ENCODE assay signal across 15 mouse cellular contexts in the genomic region with DNA sequence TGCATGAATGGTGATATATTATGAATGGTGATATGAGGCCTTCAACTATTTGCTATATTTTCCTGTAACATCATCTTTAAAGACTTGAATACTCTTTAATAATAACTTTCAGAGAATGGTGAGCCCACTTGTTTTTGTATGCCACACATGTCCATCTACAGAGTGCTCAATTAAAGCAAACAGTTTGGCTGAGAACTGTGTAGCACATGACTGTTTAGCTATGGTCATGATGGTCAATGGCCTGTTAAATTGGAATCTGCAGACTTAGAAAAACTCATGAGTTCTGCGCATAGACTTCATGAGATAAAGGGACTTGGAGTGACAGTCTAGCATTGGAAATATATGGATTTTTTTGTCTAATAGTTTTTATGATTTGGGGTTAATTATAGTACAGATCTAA.
"Had no signal": no experiment of that assay in that cellular context is flagged by ENCODE, and none has a peak within 500 bp of the region (broad histone marks: within the 10 kb centered on the region; RNA-seq: fewer than 3 reads in every experiment).

No protein-coding gene starts in this region.

- H3K4me2 ChIP-seq: neural tube, embryonic 15.5 days; stomach, embryonic 15.5 days had no signal

- H3K36me3 ChIP-seq: stomach, embryonic 15.5 days had no signal

- H3K27ac ChIP-seq: neural tube, embryonic 15.5 days; stomach, embryonic 15.5 days; stomach, postnatal 0 days had no signal

- H3K4me3 ChIP-seq: neural tube, embryonic 15.5 days; stomach, embryonic 15.5 days had no signal

- H3K4me1 ChIP-seq: neural tube, embryonic 15.5 days; stomach, embryonic 15.5 days had no signal

- H3K27me3 ChIP-seq: neural tube, embryonic 15.5 days; stomach, embryonic 15.5 days had no signal

- H3K9me3 ChIP-seq: neural tube, embryonic 15.5 days; stomach, embryonic 15.5 days had no signal

- DNase-seq: retina, postnatal 1 day; right cerebral cortex, adult 18-20 months; right cerebral cortex, postnatal 14 days; right cerebral cortex, postnatal 25 days; right cerebral cortex, postnatal 4 days; spleen, adult 18-20 months; thymus, adult 18-20 months; thymus, adult 2 months; thymus, postnatal 14 days; thymus, postnatal 25 days; thymus, postnatal 36 days; thymus, postnatal 4 days had no signal

- H3K9ac ChIP-seq: neural tube, embryonic 15.5 days; stomach, embryonic 15.5 days had no signal
